Mouse (Mus musculus) ES-Bruce4 (cell line): Measurements from ENCODE around the gene Lsp1. TPM values are rescaled to one million over a fixed set of nuclear protein-coding genes. Genes with fewer than 3 reads are reported as not detected.

ENCODE experiments used
- H3K27ac ChIP-seq: 2 replicates; pipeline ENCODE4 v1.5.1; 2012; ENCODE audit warnings: low read length, inconsistent platforms; ENCODE audit not compliant: insufficient read depth
- H3K27me3 ChIP-seq: 2 replicates; pipeline ENCODE4 v1.6.1; 2012; ENCODE audit warnings: mild to moderate bottlenecking, low read length, inconsistent platforms; ENCODE audit not compliant: control insufficient read depth, poor library complexity, insufficient read depth, severe bottlenecking
- H3K36me3 ChIP-seq: 2 replicates; pipeline ENCODE4 v1.6.1; 2012; ENCODE audit warnings: inconsistent platforms, mild to moderate bottlenecking, low read length, moderate library complexity; ENCODE audit not compliant: control insufficient read depth, poor library complexity, insufficient read depth, severe bottlenecking
- H3K4me1 ChIP-seq: one replicate; pipeline ENCODE4 v1.8.1; 2011; ENCODE audit warnings: low read length; ENCODE audit not compliant: control insufficient read depth, insufficient read depth
- H3K4me3 ChIP-seq: 2 replicates; pipeline ENCODE4 v1.5.1; 2011; ENCODE audit warnings: low read depth, mild to moderate bottlenecking, low read length
- H3K9ac ChIP-seq: 2 replicates; pipeline ENCODE4 v1.6.1; 2012; ENCODE audit warnings: low read depth, mild to moderate bottlenecking, inconsistent platforms; ENCODE audit not compliant: poor library complexity, severe bottlenecking
- H3K9me3 ChIP-seq: replicated peaks from 2 replicates; pipeline ENCODE4 v1.6.1; 2012; ENCODE audit warnings: mild to moderate bottlenecking, low read length, inconsistent platforms; ENCODE audit not compliant: control insufficient read depth, poor library complexity, insufficient read depth, severe bottlenecking
- CTCF ChIP-seq: IDR thresholded peaks from one replicate; pipeline ENCODE4 v1.8.1; 2011; ENCODE audit warnings: low read depth, low read length
- EP300 ChIP-seq: IDR thresholded peaks from 2 replicates; pipeline ENCODE4 v1.6.1; 2011; ENCODE audit warnings: low read depth, low read length; ENCODE audit not compliant: insufficient read depth
- POLR2A ChIP-seq: IDR thresholded peaks from one replicate; pipeline ENCODE4 v1.8.1; 2011; ENCODE audit warnings: low read length; ENCODE audit not compliant: insufficient read depth
- polyA plus RNA-seq: library from polyadenylated mRNA; stranded (reverse); fragments of >200 nt; gene quantifications from 2 replicates; pipeline ENCODE4 v1.2.4, GENCODE M21; 2011; ENCODE audit warnings: low read depth; ENCODE audit not compliant: missing spikeins, insufficient read depth, insufficient read length

Lsp1 gene
- polyA plus RNA-seq, 1 experiment = 6.0 TPM

GRCm38 (mm10) chr7:142542771-142543303, 82.2 kb downstream of the Lsp1 start:
- Histone ChIP-seq H3K27me3 (no peaks in the 10 kb centered on the region), H3K4me3 (no peak overlapping the region), H3K4me1 (no peaks in the 10 kb centered on the region), H3K9ac (no peak overlapping the region), H3K9me3 (no peaks in the 10 kb centered on the region), H3K36me3 (no peaks in the 10 kb centered on the region), H3K27ac (no peak overlapping the region)
- TF ChIP-seq EP300 (no peak), CTCF (no peak), POLR2A (no peak)

Other genes starting within 250 kb of the Lsp1 start
- gene Gm7579, start 248.9 kb upstream of the Lsp1 start, polyA plus RNA-seq = not detected in 2 replicates
- not detected in 2 replicates for gene Krtap5-5, start 230.8 kb upstream of the Lsp1 start, polyA plus RNA-seq
- not detected in 2 replicates for gene Gm40460, start 219.7 kb upstream of the Lsp1 start, polyA plus RNA-seq
- not detected in 2 replicates for gene Gm2431, start 202.5 kb upstream of the Lsp1 start, polyA plus RNA-seq
- gene Gm4559, start 186.4 kb upstream of the Lsp1 start, polyA plus RNA-seq = not detected in 2 replicates
- not detected in 2 replicates for gene Krtap5-1, start 163.7 kb upstream of the Lsp1 start, polyA plus RNA-seq
- gene Krtap5-4, start 157.3 kb upstream of the Lsp1 start, polyA plus RNA-seq = not detected in 2 replicates
- gene Ifitm10, start 87.1 kb upstream of the Lsp1 start, polyA plus RNA-seq = 0.90 TPM in 1 of 2 replicates, not detected in the other
- gene Gm49369, start 78.1 kb upstream of the Lsp1 start, polyA plus RNA-seq = not detected in 2 replicates
- gene Ctsd, start 72.8 kb upstream of the Lsp1 start, polyA plus RNA-seq = 248 and 256 TPM in 2 replicates
- gene Syt8, start 26.0 kb upstream of the Lsp1 start, polyA plus RNA-seq = 0.82 TPM in 1 of 2 replicates, not detected in the other
- 2.1 and 4.8 TPM in 2 replicates for gene Tnni2, start 19.0 kb upstream of the Lsp1 start, polyA plus RNA-seq
- 2.1 and 2.7 TPM in 2 replicates for gene Tnnt3, start 38.0 kb downstream of the Lsp1 start, polyA plus RNA-seq
- gene Mrpl23, start 71.9 kb downstream of the Lsp1 start, polyA plus RNA-seq = 15.1 and 15.2 TPM in 2 replicates
- 272 and 297 TPM in 2 replicates for gene Igf2, start 206.0 kb downstream of the Lsp1 start, polyA plus RNA-seq
- 0.34 and 0.37 TPM in 2 replicates for gene Gm49394, start 209.1 kb downstream of the Lsp1 start, polyA plus RNA-seq